Mouse (Mus musculus): ENCODE results near the gene Enoph1. TPM values are rescaled to one million over a fixed set of nuclear protein-coding genes. Genes with fewer than 3 reads are reported as not detected.

Gene Enoph1
- polyA plus RNA-seq, 1 experiment, result 34.2 TPM

DNA sequence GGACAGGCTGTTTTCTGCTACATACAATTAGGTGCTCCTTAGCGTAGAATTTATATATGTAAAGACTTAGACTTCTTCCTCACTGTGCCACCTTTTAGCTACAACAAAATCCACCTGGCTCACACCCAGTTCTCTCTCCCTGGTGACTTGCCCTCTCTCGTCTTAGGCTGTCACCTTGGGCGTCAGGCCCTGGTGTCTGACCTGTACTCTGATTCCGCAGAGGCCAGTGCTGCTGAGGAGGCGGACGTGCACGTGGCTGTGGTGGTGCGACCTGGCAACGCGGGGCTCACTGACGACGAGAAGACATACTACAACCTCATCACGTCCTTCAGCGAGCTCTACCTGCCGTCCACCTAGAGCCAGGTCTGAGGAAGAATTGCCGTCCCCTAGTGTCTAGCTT, 27.8 kb downstream of the Enoph1 start:
- DNase-seq, result no peak
- Histone ChIP-seq H3K36me3 (ENCODE audit: control insufficient read depth, insufficient read depth, low read length) (peaks cover 3% of the 10 kb centered on the region; the same call in 1 of the 2 replicates), H3K4me1 (replicated peaks; ENCODE audit: control insufficient read depth, insufficient read depth, low read length) (no peaks in the 10 kb centered on the region), H3K4me3 (ENCODE audit: control insufficient read depth, insufficient read depth, low read length) (no peak overlapping the region), H3K27me3 (ENCODE audit: control insufficient read depth, insufficient read depth, low read length) (no peaks in the 10 kb centered on the region), H3K27ac (ENCODE audit: control insufficient read depth, insufficient read depth, low read length) (no peak overlapping the region)
- TF ChIP-seq POLR2A (IDR thresholded peaks at IDR 0.05; ENCODE audit: control insufficient read depth, extremely low read depth, insufficient read depth, low read length, poor library complexity) (no peak), CTCF (IDR thresholded peaks at IDR 0.05; ENCODE audit: borderline replicate concordance, control insufficient read depth, extremely low read depth, insufficient read depth, low read length, poor library complexity) (no peak)
- 96% methylated on average over 16 of the region's 16 CpGs for WGBS

DNA sequence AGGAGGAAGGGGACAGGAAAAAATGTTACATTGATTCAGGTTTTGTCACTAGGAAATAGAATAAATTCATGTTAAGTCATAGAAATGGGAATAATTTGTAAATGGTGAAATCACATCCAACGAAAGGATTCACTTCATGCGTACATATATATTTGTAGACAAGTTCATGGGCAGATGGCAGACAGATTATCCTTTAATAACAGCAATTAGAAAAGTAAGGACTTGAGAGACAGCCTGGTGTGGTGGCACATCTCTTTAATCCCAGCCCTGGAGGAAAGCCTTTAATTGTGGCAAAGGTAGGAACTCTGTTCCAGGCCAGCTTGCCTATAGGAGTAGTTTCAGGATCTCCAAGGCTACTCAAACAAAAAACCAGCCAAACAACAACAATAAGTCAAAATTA, 29.7 kb downstream of the Enoph1 start:
- Histone ChIP-seq H3K27ac (ENCODE audit: control insufficient read depth, insufficient read depth, low read length) (no peak overlapping the region), H3K4me1 (replicated peaks; ENCODE audit: control insufficient read depth, insufficient read depth, low read length) (no peaks in the 10 kb centered on the region), H3K4me3 (ENCODE audit: control insufficient read depth, insufficient read depth, low read length) (no peak overlapping the region), H3K27me3 (ENCODE audit: control insufficient read depth, insufficient read depth, low read length) (no peaks in the 10 kb centered on the region), H3K36me3 (ENCODE audit: control insufficient read depth, insufficient read depth, low read length) (no peaks in the 10 kb centered on the region)
- DNase-seq, result no peak
- TF ChIP-seq CTCF (IDR thresholded peaks at IDR 0.05; ENCODE audit: borderline replicate concordance, control insufficient read depth, extremely low read depth, insufficient read depth, low read length, poor library complexity) (no peak), POLR2A (IDR thresholded peaks at IDR 0.05; ENCODE audit: control insufficient read depth, extremely low read depth, insufficient read depth, low read length, poor library complexity) (no peak)
- 100% methylated on average over 2 of the region's 2 CpGs for WGBS

DNA sequence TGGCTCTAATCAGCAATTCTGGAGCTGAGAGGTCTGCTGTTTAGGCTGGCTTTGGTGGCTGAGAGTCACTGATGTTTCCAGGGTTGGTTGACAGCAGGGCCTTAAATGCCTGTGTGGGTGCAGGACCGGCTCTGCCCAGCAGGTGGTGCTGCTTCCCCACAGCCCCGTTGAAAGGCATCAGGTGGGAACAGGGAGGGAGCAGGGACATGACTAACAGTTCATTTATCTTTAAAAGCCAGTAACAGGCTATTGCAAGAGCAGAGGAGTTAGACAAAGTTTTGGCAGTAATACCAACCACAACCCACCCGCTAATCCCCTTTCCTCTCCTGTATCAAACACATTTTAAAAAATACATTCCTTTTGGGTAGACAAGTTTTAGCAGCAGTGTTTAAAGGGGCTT, 30.5 kb downstream of the Enoph1 start:
- no peaks in the 10 kb centered on the region for H3K4me1 ChIP-seq (replicated peaks; ENCODE audit: control insufficient read depth, insufficient read depth, low read length)
- TF ChIP-seq CTCF (IDR thresholded peaks at IDR 0.05; ENCODE audit: borderline replicate concordance, control insufficient read depth, extremely low read depth, insufficient read depth, low read length, poor library complexity) (peak; percentile 93), POLR2A (IDR thresholded peaks at IDR 0.05; ENCODE audit: control insufficient read depth, extremely low read depth, insufficient read depth, low read length, poor library complexity) (no peak)
- H3K27me3 ChIP-seq (ENCODE audit: control insufficient read depth, insufficient read depth, low read length), result no peaks in the 10 kb centered on the region
- no peaks in the 10 kb centered on the region for H3K36me3 ChIP-seq (ENCODE audit: control insufficient read depth, insufficient read depth, low read length)
- DNase-seq, result peak; percentile 85
- no peak overlapping the region for H3K4me3 ChIP-seq (ENCODE audit: control insufficient read depth, insufficient read depth, low read length)
- WGBS, result 28% methylated on average over 3 of the region's 3 CpGs
- H3K27ac ChIP-seq (ENCODE audit: control insufficient read depth, insufficient read depth, low read length), result no peak overlapping the region

DNA sequence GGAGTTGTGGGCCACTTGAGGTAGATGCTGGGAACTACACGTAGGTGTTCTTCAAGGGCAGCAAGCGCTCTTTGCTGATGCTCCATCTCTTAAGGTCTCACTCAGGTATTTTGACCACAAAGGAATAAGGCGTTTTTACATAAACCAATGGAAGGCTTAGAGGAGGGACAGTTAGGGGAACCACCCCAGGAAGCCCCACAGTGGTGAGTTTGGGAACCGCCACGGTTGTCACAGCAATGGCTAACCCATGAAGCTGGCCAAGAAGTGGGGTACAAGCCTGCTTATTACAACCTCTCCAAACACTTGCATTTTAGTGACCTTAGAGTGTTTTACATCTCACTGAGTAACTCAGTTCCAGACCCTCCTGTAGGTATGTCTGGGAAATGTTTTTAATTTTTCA, 31.8 kb downstream of the Enoph1 start:
- no peak overlapping the region for H3K4me3 ChIP-seq (ENCODE audit: control insufficient read depth, insufficient read depth, low read length)

DNA sequence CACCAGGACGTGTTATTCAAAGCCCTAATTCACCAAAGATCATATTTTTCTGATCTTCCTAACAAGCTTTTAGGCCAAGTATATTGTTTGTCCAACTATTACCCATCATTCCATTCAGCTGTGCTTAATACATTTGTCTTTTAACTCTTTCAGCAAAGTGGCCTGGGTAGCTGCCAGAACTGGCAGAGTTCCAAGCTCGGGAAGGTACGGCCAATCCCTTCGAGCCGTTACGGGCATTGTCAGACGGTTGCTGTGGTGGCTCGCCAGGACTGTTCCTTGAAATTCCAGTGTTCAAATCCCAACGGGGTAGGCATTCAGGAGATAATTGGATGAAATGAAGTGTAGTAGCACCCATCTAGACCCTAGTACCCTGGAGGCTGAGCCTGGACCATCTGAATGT, 32.8 kb downstream of the Enoph1 start:
- no peak overlapping the region for H3K27ac ChIP-seq (ENCODE audit: control insufficient read depth, insufficient read depth, low read length)
- H3K27me3 ChIP-seq (ENCODE audit: control insufficient read depth, insufficient read depth, low read length), result no peaks in the 10 kb centered on the region
- DNase-seq, result no peak
- H3K36me3 ChIP-seq (ENCODE audit: control insufficient read depth, insufficient read depth, low read length), result no peaks in the 10 kb centered on the region
- no peak overlapping the region for H3K4me3 ChIP-seq (ENCODE audit: control insufficient read depth, insufficient read depth, low read length)
- TF ChIP-seq CTCF (IDR thresholded peaks at IDR 0.05; ENCODE audit: borderline replicate concordance, control insufficient read depth, extremely low read depth, insufficient read depth, low read length, poor library complexity), result no peak
- TF ChIP-seq POLR2A (IDR thresholded peaks at IDR 0.05; ENCODE audit: control insufficient read depth, extremely low read depth, insufficient read depth, low read length, poor library complexity), result no peak
- no peaks in the 10 kb centered on the region for H3K4me1 ChIP-seq (replicated peaks; ENCODE audit: control insufficient read depth, insufficient read depth, low read length)
- WGBS, result 93% methylated on average over 9 of the region's 9 CpGs

More for the DNA sequence above, 31.8 kb downstream of the Enoph1 start:
- Histone ChIP-seq H3K36me3 (ENCODE audit: control insufficient read depth, insufficient read depth, low read length) (no peaks in the 10 kb centered on the region), H3K27me3 (ENCODE audit: control insufficient read depth, insufficient read depth, low read length) (no peaks in the 10 kb centered on the region), H3K4me1 (replicated peaks; ENCODE audit: control insufficient read depth, insufficient read depth, low read length) (no peaks in the 10 kb centered on the region), H3K27ac (ENCODE audit: control insufficient read depth, insufficient read depth, low read length) (no peak overlapping the region)
- TF ChIP-seq POLR2A (IDR thresholded peaks at IDR 0.05; ENCODE audit: control insufficient read depth, extremely low read depth, insufficient read depth, low read length, poor library complexity), result no peak
- no peak for TF ChIP-seq CTCF (IDR thresholded peaks at IDR 0.05; ENCODE audit: borderline replicate concordance, control insufficient read depth, extremely low read depth, insufficient read depth, low read length, poor library complexity)
- WGBS, result 86% methylated on average over 5 of the region's 5 CpGs
- DNase-seq, result no peak

DNA sequence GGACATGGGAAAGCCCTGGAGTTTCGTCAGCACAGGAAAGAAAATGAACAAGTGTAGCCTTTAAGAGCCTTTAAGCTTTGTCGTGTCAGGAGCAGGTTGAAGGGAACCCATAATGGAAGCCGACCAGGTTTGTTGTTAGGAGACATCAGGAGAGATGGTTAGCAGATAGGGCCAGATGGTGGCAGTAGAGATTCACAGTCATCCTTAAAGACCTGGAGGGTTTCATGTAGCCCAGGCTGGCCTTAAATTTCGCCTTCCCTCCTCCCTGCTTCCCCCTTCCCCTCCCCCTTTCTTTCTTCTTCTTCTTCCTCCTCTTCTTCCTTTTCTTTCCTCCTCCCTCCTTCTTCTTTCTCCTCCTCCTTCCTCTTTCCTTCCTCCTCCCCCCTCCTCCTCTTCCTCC, 34.8 kb downstream of the Enoph1 start:
- Histone ChIP-seq H3K4me3 (ENCODE audit: control insufficient read depth, insufficient read depth, low read length) (no peak overlapping the region), H3K4me1 (replicated peaks; ENCODE audit: control insufficient read depth, insufficient read depth, low read length) (peaks cover 7% of the 10 kb centered on the region; the same call in 1 of the 2 replicates), H3K27me3 (ENCODE audit: control insufficient read depth, insufficient read depth, low read length) (no peaks in the 10 kb centered on the region), H3K27ac (ENCODE audit: control insufficient read depth, insufficient read depth, low read length) (no peak overlapping the region), H3K36me3 (ENCODE audit: control insufficient read depth, insufficient read depth, low read length) (no peaks in the 10 kb centered on the region)
- peak; percentile 19 for DNase-seq
- WGBS, result 70% methylated on average over 4 of the region's 4 CpGs
- TF ChIP-seq CTCF (IDR thresholded peaks at IDR 0.05; ENCODE audit: borderline replicate concordance, control insufficient read depth, extremely low read depth, insufficient read depth, low read length, poor library complexity) (no peak), POLR2A (IDR thresholded peaks at IDR 0.05; ENCODE audit: control insufficient read depth, extremely low read depth, insufficient read depth, low read length, poor library complexity) (no peak)
